Mouse (Mus musculus): ENCODE measurements around the gene Frmd4b. TPM values are rescaled to one million over a fixed set of nuclear protein-coding genes. Genes with fewer than 3 reads are reported as not detected.

The Frmd4b gene
- polyA plus RNA-seq, 1 experiment = 8.2 TPM

- no peak for DNase-seq
- TF ChIP-seq CTCF (IDR thresholded peaks at IDR 0.05; ENCODE audit: borderline replicate concordance, control insufficient read depth, extremely low read depth, insufficient read depth, low read length, poor library complexity) (no peak), POLR2A (IDR thresholded peaks at IDR 0.05; ENCODE audit: control insufficient read depth, extremely low read depth, insufficient read depth, low read length, poor library complexity) (no peak)
- WGBS = 93% methylated on average over 2 of the region's 2 CpGs
- Histone ChIP-seq H3K4me1 (replicated peaks; ENCODE audit: control insufficient read depth, insufficient read depth, low read length) (peaks cover 6% of the 10 kb centered on the region), H3K27me3 (ENCODE audit: control insufficient read depth, insufficient read depth, low read length) (no peaks in the 10 kb centered on the region), H3K4me3 (ENCODE audit: control insufficient read depth, insufficient read depth, low read length) (no peak overlapping the region), H3K27ac (ENCODE audit: control insufficient read depth, insufficient read depth, low read length) (no peak overlapping the region; the same call in 1 of the 2 replicates), H3K36me3 (ENCODE audit: control insufficient read depth, insufficient read depth, low read length) (no peaks in the 10 kb centered on the region)
Measured at GRCm38 (mm10) chr6:97449806-97450205, 167.5 kb downstream of the Frmd4b start.

GRCm38 (mm10) chr6:97447020-97447419 lies 170.3 kb downstream of the Frmd4b start:
- Histone ChIP-seq H3K4me1 (replicated peaks; ENCODE audit: control insufficient read depth, insufficient read depth, low read length) (peaks cover 6% of the 10 kb centered on the region), H3K36me3 (ENCODE audit: control insufficient read depth, insufficient read depth, low read length) (no peaks in the 10 kb centered on the region), H3K27me3 (ENCODE audit: control insufficient read depth, insufficient read depth, low read length) (no peaks in the 10 kb centered on the region), H3K4me3 (ENCODE audit: control insufficient read depth, insufficient read depth, low read length) (no peak overlapping the region), H3K27ac (ENCODE audit: control insufficient read depth, insufficient read depth, low read length) (no peak overlapping the region)
- WGBS = 12% methylated on average over 4 of the region's 4 CpGs
- TF ChIP-seq POLR2A (IDR thresholded peaks at IDR 0.05; ENCODE audit: control insufficient read depth, extremely low read depth, insufficient read depth, low read length, poor library complexity) (no peak), CTCF (IDR thresholded peaks at IDR 0.05; ENCODE audit: borderline replicate concordance, control insufficient read depth, extremely low read depth, insufficient read depth, low read length, poor library complexity) (no peak)
- DNase-seq = no peak

GRCm38 (mm10) chr6:97444145-97444544 lies 173.2 kb downstream of the Frmd4b start:
- TF ChIP-seq CTCF (IDR thresholded peaks at IDR 0.05; ENCODE audit: borderline replicate concordance, control insufficient read depth, extremely low read depth, insufficient read depth, low read length, poor library complexity) = no peak
- no peak for TF ChIP-seq POLR2A (IDR thresholded peaks at IDR 0.05; ENCODE audit: control insufficient read depth, extremely low read depth, insufficient read depth, low read length, poor library complexity)
- H3K36me3 ChIP-seq (ENCODE audit: control insufficient read depth, insufficient read depth, low read length) = no peaks in the 10 kb centered on the region
- H3K27me3 ChIP-seq (ENCODE audit: control insufficient read depth, insufficient read depth, low read length) = no peaks in the 10 kb centered on the region
- no peak overlapping the region for H3K27ac ChIP-seq (ENCODE audit: control insufficient read depth, insufficient read depth, low read length)
- H3K4me3 ChIP-seq (ENCODE audit: control insufficient read depth, insufficient read depth, low read length) = no peak overlapping the region
- H3K4me1 ChIP-seq (replicated peaks; ENCODE audit: control insufficient read depth, insufficient read depth, low read length) = peaks cover 6% of the 10 kb centered on the region
- 94% methylated on average over 5 of the region's 5 CpGs for WGBS
- no peak for DNase-seq

- 70% methylated on average over 4 of the region's 4 CpGs for WGBS
- Histone ChIP-seq H3K4me3 (ENCODE audit: control insufficient read depth, insufficient read depth, low read length) (no peak overlapping the region), H3K27ac (ENCODE audit: control insufficient read depth, insufficient read depth, low read length) (no peak overlapping the region), H3K36me3 (ENCODE audit: control insufficient read depth, insufficient read depth, low read length) (no peaks in the 10 kb centered on the region), H3K27me3 (ENCODE audit: control insufficient read depth, insufficient read depth, low read length) (no peaks in the 10 kb centered on the region), H3K4me1 (replicated peaks; ENCODE audit: control insufficient read depth, insufficient read depth, low read length) (peaks cover 8% of the 10 kb centered on the region)
- no peak for DNase-seq
- TF ChIP-seq POLR2A (IDR thresholded peaks at IDR 0.05; ENCODE audit: control insufficient read depth, extremely low read depth, insufficient read depth, low read length, poor library complexity) (no peak), CTCF (IDR thresholded peaks at IDR 0.05; ENCODE audit: borderline replicate concordance, control insufficient read depth, extremely low read depth, insufficient read depth, low read length, poor library complexity) (no peak)
Measured at GRCm38 (mm10) chr6:97443522-97443921, 173.8 kb downstream of the Frmd4b start.

- WGBS = 86% methylated on average over 7 of the region's 7 CpGs
- DNase-seq = no peak
- Histone ChIP-seq H3K4me3 (ENCODE audit: control insufficient read depth, insufficient read depth, low read length) (no peak overlapping the region), H3K27me3 (ENCODE audit: control insufficient read depth, insufficient read depth, low read length) (no peaks in the 10 kb centered on the region), H3K27ac (ENCODE audit: control insufficient read depth, insufficient read depth, low read length) (no peak overlapping the region; the same call in 1 of the 2 replicates), H3K4me1 (replicated peaks; ENCODE audit: control insufficient read depth, insufficient read depth, low read length) (peaks cover 3% of the 10 kb centered on the region), H3K36me3 (ENCODE audit: control insufficient read depth, insufficient read depth, low read length) (no peaks in the 10 kb centered on the region)
- TF ChIP-seq POLR2A (IDR thresholded peaks at IDR 0.05; ENCODE audit: control insufficient read depth, extremely low read depth, insufficient read depth, low read length, poor library complexity) (no peak), CTCF (IDR thresholded peaks at IDR 0.05; ENCODE audit: borderline replicate concordance, control insufficient read depth, extremely low read depth, insufficient read depth, low read length, poor library complexity) (no peak)
Measured at GRCm38 (mm10) chr6:97441357-97441756, 176.0 kb downstream of the Frmd4b start.

GRCm38 (mm10) chr6:97438918-97439645 lies 178.3 kb downstream of the Frmd4b start:
- Histone ChIP-seq H3K4me1 (replicated peaks; ENCODE audit: control insufficient read depth, insufficient read depth, low read length) (0 out of 2 replicates have a peak, but pooled peaks cover 2% of the 10 kb centered on the region), H3K27me3 (ENCODE audit: control insufficient read depth, insufficient read depth, low read length) (no peaks in the 10 kb centered on the region), H3K4me3 (ENCODE audit: control insufficient read depth, insufficient read depth, low read length) (no peak overlapping the region), H3K27ac (ENCODE audit: control insufficient read depth, insufficient read depth, low read length) (no peak overlapping the region), H3K36me3 (ENCODE audit: control insufficient read depth, insufficient read depth, low read length) (no peaks in the 10 kb centered on the region)
- TF ChIP-seq POLR2A (IDR thresholded peaks at IDR 0.05; ENCODE audit: control insufficient read depth, extremely low read depth, insufficient read depth, low read length, poor library complexity) = no peak
- TF ChIP-seq CTCF (IDR thresholded peaks at IDR 0.05; ENCODE audit: borderline replicate concordance, control insufficient read depth, extremely low read depth, insufficient read depth, low read length, poor library complexity) = no peak
- DNase-seq = no peak
- 18% methylated on average over 16 of the region's 16 CpGs for WGBS

All from thymus, adult 2 months (tissue).